Mouse (Mus musculus) kidney, adult 9 months (tissue): ENCODE measurements at regions not wholly inside any gene's neighbourhood (a gene's known extent, or its start where the extent isn't known, plus 50 kb on each side); places are given as distances from the start of the nearest gene placed in this dataset.

Experiments
- DNase-seq: peaks from one replicate; pipeline ENCODE4 v3.0.0; 2022

GRCm38 (mm10) chr1:35978766-35979165, 89.4 kb upstream of the Hs6st1 start:
- DNase-seq, result no peak

- no peak for DNase-seq
Measured at GRCm38 (mm10) chr1:35981226-35981625, 87.0 kb upstream of the Hs6st1 start.

- DNase-seq, result no peak
Measured at GRCm38 (mm10) chr1:35983361-35983760, 84.8 kb upstream of the Hs6st1 start.

GRCm38 (mm10) chr1:35985318-35985717, 82.9 kb upstream of the Hs6st1 start:
- no peak for DNase-seq

GRCm38 (mm10) chr1:35986666-35987065, 81.5 kb upstream of the Hs6st1 start:
- no peak for DNase-seq

GRCm38 (mm10) chr1:35992227-35992909, 75.8 kb upstream of the Hs6st1 start:
- DNase-seq, result no peak

GRCm38 (mm10) chr1:35992937-35993336, 75.3 kb upstream of the Hs6st1 start:
- no peak for DNase-seq

- no peak for DNase-seq
Measured at GRCm38 (mm10) chr1:35995691-35996090, 72.5 kb upstream of the Hs6st1 start.

- DNase-seq, result no peak
Measured at GRCm38 (mm10) chr1:36001319-36001718, 66.9 kb upstream of the Hs6st1 start.

GRCm38 (mm10) chr1:36001821-36002220, 66.4 kb upstream of the Hs6st1 start:
- DNase-seq, result no peak

GRCm38 (mm10) chr1:36003592-36003991, 64.6 kb upstream of the Hs6st1 start:
- no peak for DNase-seq

- DNase-seq, result no peak
Measured at GRCm38 (mm10) chr1:36008598-36008997, 59.6 kb upstream of the Hs6st1 start.

- DNase-seq, result peak; percentile 29
Measured at GRCm38 (mm10) chr1:36009010-36009619, 59.1 kb upstream of the Hs6st1 start.

GRCm38 (mm10) chr1:36010151-36010550, 58.0 kb upstream of the Hs6st1 start:
- DNase-seq, result no peak

- DNase-seq, result no peak
Measured at GRCm38 (mm10) chr1:36010834-36011233, 57.4 kb upstream of the Hs6st1 start.

GRCm38 (mm10) chr1:36012081-36012765, 56.0 kb upstream of the Hs6st1 start:
- no peak for DNase-seq

GRCm38 (mm10) chr1:36013823-36014341, 54.3 kb upstream of the Hs6st1 start:
- peak; percentile 88 for DNase-seq

GRCm38 (mm10) chr1:36014372-36014771, 53.8 kb upstream of the Hs6st1 start:
- DNase-seq, result no peak

GRCm38 (mm10) chr1:36015210-36015609, 53.0 kb upstream of the Hs6st1 start:
- DNase-seq, result peak; percentile 30

- DNase-seq, result peak; percentile 66
Measured at GRCm38 (mm10) chr1:36016566-36016965, 51.6 kb upstream of the Hs6st1 start.

GRCm38 (mm10) chr1:36017061-36017461, 51.1 kb upstream of the Hs6st1 start:
- DNase-seq, result peak; percentile 84

- peak; percentile 53 for DNase-seq
Measured at GRCm38 (mm10) chr1:36017656-36018055, 50.5 kb upstream of the Hs6st1 start.
